Comparison of ENCODE assay signal across 17 mouse cellular contexts in the genomic region with DNA sequence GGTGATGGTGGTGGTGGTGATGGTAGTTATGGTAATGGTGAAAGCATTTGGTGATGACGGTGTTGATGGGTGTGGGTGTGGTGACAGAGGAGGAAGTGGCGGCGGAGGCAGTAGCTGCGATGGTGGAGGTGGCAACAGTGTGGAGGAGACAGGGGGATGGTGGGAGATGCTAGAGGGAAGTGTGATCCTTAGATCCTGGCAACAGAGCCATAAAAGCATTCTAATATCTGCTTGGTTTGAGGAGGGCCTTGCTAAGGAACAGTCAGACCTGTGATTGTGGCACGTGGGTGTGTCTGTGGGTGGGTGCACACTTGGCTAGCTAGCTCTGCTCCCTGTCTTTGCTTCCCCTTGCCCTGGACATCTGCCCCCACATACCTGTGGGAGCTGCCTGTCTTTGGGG. TPM values are rescaled to one million over a fixed set of nuclear protein-coding genes. Genes with fewer than 3 reads are reported as not detected.
DNase-seq lines count a peak whose midpoint lies in the region; TF ChIP-seq lines count a peak whose summit lies in the region.
"Had no signal": no experiment of that assay in that cellular context is flagged by ENCODE, and none has a peak within 500 bp of the region (broad histone marks: within the 10 kb centered on the region; RNA-seq: fewer than 3 reads in every experiment).

No protein-coding gene starts in this region.

- DNase-seq in layer of hippocampus, adult 2 months (ENCODE audit: low spot score in 2 of 2), result peak; percentile 37 to 65
- no peak for DNase-seq in layer of hippocampus, adult 9-10 months (ENCODE audit: low spot score)
- DNase-seq in right cerebral cortex, adult 18-20 months, result peak; percentile 76
- no peak for DNase-seq in right cerebral cortex, postnatal 4 days
- DNase-seq in left cerebral cortex, postnatal 25 days (ENCODE audit: low spot score in 2 of 2), result peak; percentile 64 to 72
- peak; percentile 77 for DNase-seq in telencephalon, adult 2 months (ENCODE audit: low read depth, low spot score)
- no peak for DNase-seq in kidney, postnatal 4 days
- DNase-seq: adrenal gland, postnatal 36 days; B cell, adult 2 months; kidney, adult 9 months; kidney, postnatal 25 days; lung, postnatal 4 days; retina, postnatal 1 day had no signal

- no peak for TF ChIP-seq CTCF in layer of hippocampus, adult 2 months (conservative IDR thresholded peaks at IDR 0.05)

- H3K27ac ChIP-seq in layer of hippocampus, adult 2 months, result peak overlapping the region; percentile 98
- H3K27ac ChIP-seq: embryonic facial prominence, embryonic 10.5 days; heart, embryonic 10.5 days; liver, embryonic 14.5 days; lung, embryonic 15.5 days had no signal

- H3K4me3 ChIP-seq in layer of hippocampus, adult 2 months, result peak overlapping the region; percentile 24; the same call in 1 of the 2 replicates
- H3K4me3 ChIP-seq: embryonic facial prominence, embryonic 10.5 days; heart, embryonic 10.5 days; lung, embryonic 15.5 days had no signal

- intact Hi-C loops in left cerebral cortex, postnatal 25 days (cut with DNase I), result no loop called here

RNA-seq across cellular contexts. Expression of a gene that starts 7.4 kb away (rescaled TPM):
- total RNA-seq in layer of hippocampus, adult 2 months (2021), result 100 to 1,000 TPM; 216 to 231 TPM
- total RNA-seq in left cerebral cortex, postnatal 25 days (2021), result 100 to 1,000 TPM; 199 to 208 TPM

Comparison
In these comparisons a context has a peak if more than half of its experiments do, and no peak if none do; other contexts are left out.
1. DNase-seq: peak in layer of hippocampus, adult 2 months (2 of 2), right cerebral cortex, adult 18-20 months (single experiment), left cerebral cortex, postnatal 25 days (2 of 2) and telencephalon, adult 2 months (single experiment); none in layer of hippocampus, adult 9-10 months (single experiment), right cerebral cortex, postnatal 4 days (single experiment) and kidney, postnatal 4 days (0 of 2).